Mouse (Mus musculus) kidney, postnatal 0 days (tissue): ENCODE data around the gene Rnf207. TPM values are rescaled to one million over a fixed set of nuclear protein-coding genes. Genes with fewer than 3 reads are reported as not detected.
A peak's percentile ranks its signal among the peaks of the same experiment; 100 is the strongest.

Source experiments
- ATAC-seq: fragments of 200-750 bp; cut with Nextera tagmentation; replicated peaks from 2 replicates; pipeline ENCODE4 v1.8.0; 2017; ENCODE audit warnings: low read depth, moderate number of reproducible peaks, moderate TSS enrichment, moderate library complexity; ENCODE audit not compliant: low FRiP score
- DNase-seq: peaks from one replicate; pipeline ENCODE4 v3.0.0-alpha.2; 2016; ENCODE audit warnings: low spot score
- H3K27ac ChIP-seq: fragments of 300-500 bp; sonication (generic); 2 replicates; pipeline ENCODE4 v1.5.1; 2014; ENCODE audit warnings: mild to moderate bottlenecking
- H3K27me3 ChIP-seq: fragments of 300-500 bp; sonication (generic); 2 replicates; pipeline ENCODE4 v1.6.1; 2014; ENCODE audit warnings: low read length, mixed read lengths; ENCODE audit not compliant: insufficient read depth
- H3K36me3 ChIP-seq: fragments of 300-500 bp; sonication (generic); 2 replicates; pipeline ENCODE4 v1.6.1; 2014; ENCODE audit warnings: low read length, mixed read lengths; ENCODE audit not compliant: insufficient read depth
- H3K4me1 ChIP-seq: fragments of 300-500 bp; sonication (generic); replicated peaks from 2 replicates; pipeline ENCODE4 v1.6.1; 2014; ENCODE audit warnings: antibody characterized with exemption, low read length, mixed read lengths; ENCODE audit not compliant: insufficient read depth
- H3K4me2 ChIP-seq: fragments of 300-500 bp; sonication (generic); 2 replicates; pipeline ENCODE4 v1.6.1; 2014; ENCODE audit warnings: mild to moderate bottlenecking, low read length, moderate library complexity, mixed read lengths
- H3K4me3 ChIP-seq: fragments of 300-500 bp; sonication (generic); replicated peaks from 2 replicates; pipeline ENCODE4 v1.5.1; 2014; ENCODE audit warnings: low read depth, low read length
- H3K9ac ChIP-seq: fragments of 300-500 bp; sonication (generic); 2 replicates; pipeline ENCODE4 v1.6.1; 2014; ENCODE audit warnings: low read depth, low read length
- H3K9me3 ChIP-seq: fragments of 300-500 bp; sonication (generic); replicated peaks from 2 replicates; pipeline ENCODE4 v1.6.1; 2016; ENCODE audit warnings: low read length, inconsistent platforms, mixed read lengths
- CTCF ChIP-seq: IDR thresholded peaks from 2 replicates; pipeline ENCODE4 v1.5.1; 2016; ENCODE audit warnings: antibody characterized with exemption, low read depth, mild to moderate bottlenecking, moderate library complexity
- WGBS: fragments of 180-500 bp; shearing (Covaris S2); extraction: QIAGEN DNeasy Blood & Tissue Kit; methylation state at CpG from one replicate; pipeline ENCODE4 v1.1.7; 2014; 5-methylcytosine and 5-hydroxymethylcytosine counted together
- polyA plus RNA-seq: library from polyadenylated mRNA; unstranded; fragments of >200 nt; fragmentation: Nextera tagmentation; extraction: Ambion mirVana; gene quantifications from 2 replicates; pipeline ENCODE4 v1.2.1, GENCODE M21; 2015

Rnf207 gene
- polyA plus RNA-seq, 1 experiment from 2014 or later: 1.1 TPM

- WGBS: 44% methylated on average over 10 of the region's 10 CpGs
- no peaks in the 10 kb centered on the region for H3K36me3 ChIP-seq
- ATAC-seq: no peak
Observed at GRCm38 (mm10) chr4:152266236-152266895, 52.4 kb downstream of the Rnf207 start.

GRCm38 (mm10) chr4:152265791-152266190 lies 53.0 kb downstream of the Rnf207 start:
- no peak overlapping the region for H3K4me2 ChIP-seq
- no peaks in the 10 kb centered on the region for H3K27me3 ChIP-seq
- H3K4me1 ChIP-seq: peaks cover 12% of the 10 kb centered on the region
- H3K9me3 ChIP-seq: no peaks in the 10 kb centered on the region
- TF ChIP-seq CTCF: no peak
- no peak overlapping the region for H3K4me3 ChIP-seq
- no peak overlapping the region for H3K27ac ChIP-seq
- DNase-seq (no peak), ATAC-seq (no peak)
- H3K9ac ChIP-seq: no peak overlapping the region
- WGBS: 66% methylated on average over 5 of the region's 5 CpGs
- no peaks in the 10 kb centered on the region for H3K36me3 ChIP-seq

More at GRCm38 (mm10) chr4:152266236-152266895, 52.4 kb downstream of the Rnf207 start:
- Histone ChIP-seq H3K9ac (no peak overlapping the region), H3K9me3 (no peaks in the 10 kb centered on the region), H3K27me3 (no peaks in the 10 kb centered on the region), H3K4me2 (no peak overlapping the region), H3K27ac (no peak overlapping the region), H3K4me1 (peaks cover 12% of the 10 kb centered on the region), H3K4me3 (no peak overlapping the region)
- no peak for DNase-seq
- no peak for TF ChIP-seq CTCF

DNA sequence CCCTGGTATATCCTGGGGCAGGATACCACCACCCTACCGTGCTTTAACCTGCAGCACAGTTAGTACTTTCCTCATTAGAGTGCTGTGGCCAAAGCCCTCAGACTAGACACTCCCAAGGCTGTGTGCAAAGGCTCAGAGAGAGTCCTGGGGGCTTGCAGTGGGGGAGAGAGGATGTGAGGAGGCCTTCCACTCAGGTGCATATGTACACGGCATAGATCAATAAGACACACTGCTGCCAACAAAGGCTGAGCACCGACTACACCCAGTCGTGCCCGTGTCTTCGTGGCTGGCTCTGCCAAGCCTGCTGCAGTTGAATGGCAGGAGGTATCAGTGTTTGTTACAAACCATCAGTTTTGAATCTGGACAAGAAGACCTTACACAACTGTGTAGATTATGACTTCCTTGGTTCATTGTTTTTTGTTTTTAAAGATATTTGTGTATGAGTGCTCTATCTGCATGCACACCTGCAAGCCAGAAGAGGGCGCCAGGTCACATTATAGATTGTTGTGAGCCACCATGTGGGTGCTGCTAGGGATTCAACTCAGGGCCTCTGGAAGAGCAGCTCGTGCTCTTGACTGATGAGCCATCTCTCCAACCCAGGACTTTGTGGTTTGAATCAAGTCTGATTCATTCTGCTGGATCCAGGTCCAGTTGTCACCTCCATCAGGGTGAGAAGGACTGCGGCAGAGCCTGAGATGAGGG lies 53.8 kb downstream of the Rnf207 start:
- TF ChIP-seq CTCF: peak; percentile 54
- WGBS: 92% methylated on average over 9 of the region's 9 CpGs

GRCm38 (mm10) chr4:152264177-152264530 lies 54.6 kb downstream of the Rnf207 start:
- Histone ChIP-seq H3K4me2 (peak overlapping the region; percentile 28; the same call in 1 of the 2 replicates), H3K4me3 (no peak overlapping the region), H3K9ac (peak overlapping the region; percentile 37; the same call in 1 of the 2 replicates), H3K36me3 (no peaks in the 10 kb centered on the region), H3K9me3 (no peaks in the 10 kb centered on the region), H3K4me1 (peaks cover 12% of the 10 kb centered on the region), H3K27ac (peak overlapping the region; percentile 50; the same call in 1 of the 2 replicates), H3K27me3 (no peaks in the 10 kb centered on the region)
- 0 out of 2 replicates have a peak, but pooled peaks have one; percentile 4 for ATAC-seq
- 40% methylated on average over 4 of the region's 4 CpGs for WGBS
- no peak for DNase-seq
- no peak for TF ChIP-seq CTCF

More for the DNA sequence above, 53.8 kb downstream of the Rnf207 start:
- Histone ChIP-seq H3K4me3 (no peak overlapping the region), H3K4me1 (peaks cover 12% of the 10 kb centered on the region), H3K36me3 (no peaks in the 10 kb centered on the region), H3K4me2 (no peak overlapping the region), H3K27ac (no peak overlapping the region), H3K9me3 (no peaks in the 10 kb centered on the region), H3K27me3 (no peaks in the 10 kb centered on the region), H3K9ac (no peak overlapping the region)
- ATAC-seq: no peak
- DNase-seq: no peak

DNA sequence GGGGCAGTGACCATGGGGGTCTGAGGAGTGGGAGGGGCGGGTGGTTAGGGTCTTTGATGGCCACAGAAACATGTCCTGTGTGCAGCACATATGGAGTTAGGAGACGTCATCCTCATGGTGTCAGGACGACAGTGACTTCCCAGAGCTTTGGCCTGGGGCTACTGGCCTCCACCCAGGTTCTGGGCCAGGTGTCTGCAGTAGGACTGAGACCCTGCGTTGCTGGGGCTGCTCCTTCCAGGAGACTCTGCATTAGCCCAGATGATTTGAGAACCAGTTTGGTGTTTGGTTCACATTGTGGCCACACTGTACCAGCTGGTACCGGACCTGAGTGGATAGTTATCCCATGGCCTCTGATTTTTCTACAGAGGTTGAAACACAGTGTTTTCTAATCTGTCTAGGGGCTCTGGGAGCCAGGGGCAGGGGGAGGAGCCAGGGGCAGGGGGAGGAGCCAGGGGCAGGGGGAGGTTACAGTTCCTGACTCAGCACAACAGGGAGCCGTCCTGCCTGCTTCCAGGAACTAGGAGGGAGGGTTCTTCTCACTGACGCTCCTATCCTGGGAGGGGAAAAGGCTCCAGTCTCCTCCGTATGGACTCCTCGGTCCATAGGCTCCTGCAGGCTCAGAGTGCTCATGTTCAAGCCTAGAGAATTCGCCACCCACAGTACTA lies 55.1 kb downstream of the Rnf207 start:
- peak; percentile 83 for ATAC-seq
- no peak overlapping the region for H3K4me3 ChIP-seq
- H3K36me3 ChIP-seq: no peaks in the 10 kb centered on the region
- peaks cover 12% of the 10 kb centered on the region for H3K4me1 ChIP-seq
- peak; percentile 90 for DNase-seq
- H3K27me3 ChIP-seq: no peaks in the 10 kb centered on the region
- no peaks in the 10 kb centered on the region for H3K9me3 ChIP-seq
- H3K27ac ChIP-seq: peak overlapping the region; percentile 50; the same call in 1 of the 2 replicates
- peak overlapping the region; percentile 28; the same call in 1 of the 2 replicates for H3K4me2 ChIP-seq
- TF ChIP-seq CTCF: no peak
- 33% methylated on average over 10 of the region's 10 CpGs for WGBS
- peak overlapping the region; percentile 37; the same call in 1 of the 2 replicates for H3K9ac ChIP-seq

- no peak for DNase-seq
- no peaks in the 10 kb centered on the region for H3K9me3 ChIP-seq
- H3K27ac ChIP-seq: no peak overlapping the region
- H3K27me3 ChIP-seq: no peaks in the 10 kb centered on the region
- H3K4me3 ChIP-seq: no peak overlapping the region
- ATAC-seq: no peak
- no peak overlapping the region for H3K4me2 ChIP-seq
- TF ChIP-seq CTCF: no peak
- no peaks in the 10 kb centered on the region for H3K36me3 ChIP-seq
- H3K9ac ChIP-seq: no peak overlapping the region
- peaks cover 12% of the 10 kb centered on the region for H3K4me1 ChIP-seq
- 69% methylated on average over 9 of the region's 9 CpGs for WGBS
Observed at GRCm38 (mm10) chr4:152263089-152263488, 55.7 kb downstream of the Rnf207 start.
